Mouse (Mus musculus): Measurements from ENCODE around the gene Gm20388. TPM values are rescaled to one million over a fixed set of nuclear protein-coding genes. Genes with fewer than 3 reads are reported as not detected.
A peak's percentile ranks its signal among the peaks of the same experiment; 100 is the strongest.

Gene Gm20388
- polyA plus RNA-seq, 1 experiment from 2014 or later: not detected

- no peak for TF ChIP-seq CTCF (IDR thresholded peaks at IDR 0.05; ENCODE audit: low read depth)
- TF ChIP-seq EP300 (optimal IDR thresholded peaks at IDR 0.05): no peak
- WGBS: 73% methylated on average over 5 of the region's 5 CpGs
- no peak for ATAC-seq (ENCODE audit: low FRiP score, low TSS enrichment)
- no peak overlapping the region for H3K9ac ChIP-seq (ENCODE audit: low read length)
- no peak for DNase-seq (ENCODE audit: low spot score)
- H3K36me3 ChIP-seq (ENCODE audit: control insufficient read depth, insufficient read depth, low read length): no peaks in the 10 kb centered on the region
- H3K9me3 ChIP-seq (ENCODE audit: control insufficient read depth, low read length): no peaks in the 10 kb centered on the region
- peaks cover 12% of the 10 kb centered on the region for H3K4me1 ChIP-seq (replicated peaks; ENCODE audit: control insufficient read depth, insufficient read depth)
- H3K4me3 ChIP-seq (ENCODE audit: low read depth, low read length): no peak overlapping the region
- H3K4me2 ChIP-seq (replicated peaks; ENCODE audit: low read depth): no peak overlapping the region
- H3K27me3 ChIP-seq (ENCODE audit: control insufficient read depth, insufficient read depth, low read length): no peaks in the 10 kb centered on the region
- H3K27ac ChIP-seq (replicated peaks): peak overlapping the region; percentile 61; the same call in 1 of the 2 replicates
Observed at GRCm38 (mm10) chr8:120495461-120495860, 584.8 kb downstream of the Gm20388 start.

- Histone ChIP-seq H3K9ac (ENCODE audit: low read length) (no peak overlapping the region), H3K4me2 (replicated peaks; ENCODE audit: low read depth) (no peak overlapping the region), H3K27ac (replicated peaks) (no peak overlapping the region), H3K4me1 (replicated peaks; ENCODE audit: control insufficient read depth, insufficient read depth) (peaks cover 14% of the 10 kb centered on the region), H3K36me3 (ENCODE audit: control insufficient read depth, insufficient read depth, low read length) (no peaks in the 10 kb centered on the region), H3K27me3 (ENCODE audit: control insufficient read depth, insufficient read depth, low read length) (no peaks in the 10 kb centered on the region), H3K9me3 (ENCODE audit: control insufficient read depth, low read length) (no peaks in the 10 kb centered on the region), H3K4me3 (ENCODE audit: low read depth, low read length) (no peak overlapping the region)
- TF ChIP-seq CTCF (IDR thresholded peaks at IDR 0.05; ENCODE audit: low read depth): no peak
- TF ChIP-seq EP300 (optimal IDR thresholded peaks at IDR 0.05): no peak
- DNase-seq (ENCODE audit: low spot score) (no peak), ATAC-seq (ENCODE audit: low FRiP score, low TSS enrichment) (no peak)
- 98% methylated on average over 15 of the region's 15 CpGs for WGBS
Observed at GRCm38 (mm10) chr8:120496478-120496877, 585.8 kb downstream of the Gm20388 start.

GRCm38 (mm10) chr8:120497503-120497946 lies 586.9 kb downstream of the Gm20388 start:
- Histone ChIP-seq H3K36me3 (ENCODE audit: control insufficient read depth, insufficient read depth, low read length) (no peaks in the 10 kb centered on the region), H3K4me3 (ENCODE audit: low read depth, low read length) (no peak overlapping the region), H3K9ac (ENCODE audit: low read length) (no peak overlapping the region), H3K27ac (replicated peaks) (0 out of 2 replicates have a peak overlapping the region, but pooled peaks have one; percentile 14), H3K4me2 (replicated peaks; ENCODE audit: low read depth) (no peak overlapping the region), H3K4me1 (replicated peaks; ENCODE audit: control insufficient read depth, insufficient read depth) (peaks cover 14% of the 10 kb centered on the region), H3K9me3 (ENCODE audit: control insufficient read depth, low read length) (no peaks in the 10 kb centered on the region), H3K27me3 (ENCODE audit: control insufficient read depth, insufficient read depth, low read length) (no peaks in the 10 kb centered on the region)
- TF ChIP-seq EP300 (optimal IDR thresholded peaks at IDR 0.05): no peak
- TF ChIP-seq CTCF (IDR thresholded peaks at IDR 0.05; ENCODE audit: low read depth): no peak
- DNase-seq (ENCODE audit: low spot score): no peak
- no peak for ATAC-seq (ENCODE audit: low FRiP score, low TSS enrichment)
- 55% methylated on average over 11 of the region's 11 CpGs for WGBS

GRCm38 (mm10) chr8:120498349-120498831 lies 587.7 kb downstream of the Gm20388 start:
- Histone ChIP-seq H3K27ac (replicated peaks) (peak overlapping the region; percentile 80), H3K4me3 (ENCODE audit: low read depth, low read length) (no peak overlapping the region; the same call in 1 of the 2 replicates), H3K9me3 (ENCODE audit: control insufficient read depth, low read length) (no peaks in the 10 kb centered on the region), H3K9ac (ENCODE audit: low read length) (no peak overlapping the region), H3K36me3 (ENCODE audit: control insufficient read depth, insufficient read depth, low read length) (no peaks in the 10 kb centered on the region), H3K4me2 (replicated peaks; ENCODE audit: low read depth) (peak overlapping the region; percentile 48), H3K4me1 (replicated peaks; ENCODE audit: control insufficient read depth, insufficient read depth) (peaks cover 14% of the 10 kb centered on the region), H3K27me3 (ENCODE audit: control insufficient read depth, insufficient read depth, low read length) (no peaks in the 10 kb centered on the region)
- 31% methylated on average over 4 of the region's 4 CpGs for WGBS
- ATAC-seq (ENCODE audit: low FRiP score, low TSS enrichment) (peak; percentile 16), DNase-seq (ENCODE audit: low spot score) (no peak)
- TF ChIP-seq CTCF (IDR thresholded peaks at IDR 0.05; ENCODE audit: low read depth) (no peak), EP300 (optimal IDR thresholded peaks at IDR 0.05) (no peak)

- H3K27ac ChIP-seq (replicated peaks): peak overlapping the region; percentile 80
- ATAC-seq (ENCODE audit: low FRiP score, low TSS enrichment) (peak; percentile 91), DNase-seq (ENCODE audit: low spot score) (peak; percentile 93)
- TF ChIP-seq EP300 (optimal IDR thresholded peaks at IDR 0.05) (no peak), CTCF (IDR thresholded peaks at IDR 0.05; ENCODE audit: low read depth) (no peak)
- peak overlapping the region; percentile 48 for H3K4me2 ChIP-seq (replicated peaks; ENCODE audit: low read depth)
- no peak overlapping the region for H3K9ac ChIP-seq (ENCODE audit: low read length)
- 24% methylated on average over 9 of the region's 9 CpGs for WGBS
- no peak overlapping the region; the same call in 1 of the 2 replicates for H3K4me3 ChIP-seq (ENCODE audit: low read depth, low read length)
- no peaks in the 10 kb centered on the region for H3K36me3 ChIP-seq (ENCODE audit: control insufficient read depth, insufficient read depth, low read length)
- H3K27me3 ChIP-seq (ENCODE audit: control insufficient read depth, insufficient read depth, low read length): no peaks in the 10 kb centered on the region
- peaks cover 15% of the 10 kb centered on the region for H3K4me1 ChIP-seq (replicated peaks; ENCODE audit: control insufficient read depth, insufficient read depth)
- H3K9me3 ChIP-seq (ENCODE audit: control insufficient read depth, low read length): no peaks in the 10 kb centered on the region
Observed at GRCm38 (mm10) chr8:120498926-120499605, 588.4 kb downstream of the Gm20388 start.

- peak; percentile 74 for DNase-seq (ENCODE audit: low spot score)
- H3K27me3 ChIP-seq (ENCODE audit: control insufficient read depth, insufficient read depth, low read length): no peaks in the 10 kb centered on the region
- no peak for TF ChIP-seq EP300 (optimal IDR thresholded peaks at IDR 0.05)
- TF ChIP-seq CTCF (IDR thresholded peaks at IDR 0.05; ENCODE audit: low read depth): no peak; the same call in 1 of the 2 replicates
- H3K4me3 ChIP-seq (ENCODE audit: low read depth, low read length): no peak overlapping the region
- H3K36me3 ChIP-seq (ENCODE audit: control insufficient read depth, insufficient read depth, low read length): no peaks in the 10 kb centered on the region
- no peak overlapping the region for H3K4me2 ChIP-seq (replicated peaks; ENCODE audit: low read depth)
- WGBS: 66% methylated on average over 8 of the region's 8 CpGs
- peaks cover 27% of the 10 kb centered on the region for H3K4me1 ChIP-seq (replicated peaks; ENCODE audit: control insufficient read depth, insufficient read depth)
- peak overlapping the region; percentile 65 for H3K27ac ChIP-seq (replicated peaks)
- ATAC-seq (ENCODE audit: low FRiP score, low TSS enrichment): no peak; the same call in 1 of the 2 replicates
- peak overlapping the region; percentile 41 for H3K9ac ChIP-seq (ENCODE audit: low read length)
- H3K9me3 ChIP-seq (ENCODE audit: control insufficient read depth, low read length): no peaks in the 10 kb centered on the region
Observed at GRCm38 (mm10) chr8:120500701-120501261, 590.1 kb downstream of the Gm20388 start.
